In genomic region chr19:28768218-28768617, GRCm38 (mm10) we compare ENCODE assay signal across 11 mouse cellular contexts.
DNase-seq lines count a peak whose midpoint lies in the region; ATAC-seq lines count a peak whose summit lies in the region.
"Had no signal": no experiment of that assay in that cellular context is flagged by ENCODE, and none has a peak within 500 bp of the region (broad histone marks: within the 10 kb centered on the region; RNA-seq: fewer than 3 reads in every experiment).

No protein-coding gene starts in this region.

- H3K4me2 ChIP-seq in embryonic facial prominence, embryonic 14.5 days (ENCODE audit: low read depth, low read length) = no peak overlapping the region
- H3K4me2 ChIP-seq: neural tube, embryonic 12.5 days had no signal

- 30% methylated on average over 5 of the region's 5 CpGs for WGBS in embryonic facial prominence, embryonic 14.5 days

- H3K36me3 ChIP-seq in embryonic facial prominence, embryonic 14.5 days (ENCODE audit: control insufficient read depth, insufficient read depth, low read length) = no peaks in the 10 kb centered on the region
- H3K36me3 ChIP-seq: G1E; neural tube, embryonic 12.5 days had no signal

- no peaks in the 10 kb centered on the region for H3K4me1 ChIP-seq in embryonic facial prominence, embryonic 14.5 days (ENCODE audit: control insufficient read depth, insufficient read depth, low read length)
- H3K4me1 ChIP-seq: neural tube, embryonic 12.5 days had no signal

- no peak overlapping the region for H3K4me3 ChIP-seq in embryonic facial prominence, embryonic 14.5 days (ENCODE audit: low read depth, low read length)
- H3K4me3 ChIP-seq: neural tube, embryonic 12.5 days had no signal

- H3K27me3 ChIP-seq in embryonic facial prominence, embryonic 14.5 days (replicated peaks; ENCODE audit: control insufficient read depth, insufficient read depth, low read length) = no peaks in the 10 kb centered on the region
- H3K27me3 ChIP-seq: neural tube, embryonic 12.5 days had no signal

- no peaks in the 10 kb centered on the region for H3K9me3 ChIP-seq in embryonic facial prominence, embryonic 14.5 days (ENCODE audit: control insufficient read depth, low read length)
- H3K9me3 ChIP-seq: G1E; neural tube, embryonic 12.5 days had no signal

- no peak overlapping the region for H3K27ac ChIP-seq in embryonic facial prominence, embryonic 14.5 days (replicated peaks; ENCODE audit: low read depth, low read length)
- H3K27ac ChIP-seq: neural tube, embryonic 12.5 days had no signal

- DNase-seq in layer of hippocampus, adult 11-12 months (ENCODE audit: low spot score) = peak; percentile 15
- no peak for DNase-seq in layer of hippocampus, postnatal 25 days (ENCODE audit: extremely low spot score in 1 of 2, low spot score in 1 of 2)
- DNase-seq in 3T3-L1 (ENCODE audit: low read depth, low spot score) (peak; percentile 18), ES-CJ7 (ENCODE audit: low read depth, low spot score) (peak; percentile 37)
- peak; percentile 77 for DNase-seq in embryonic facial prominence, embryonic 14.5 days (ENCODE audit: low spot score)
- DNase-seq in adrenal gland, adult 18-20 months (ENCODE audit: low spot score in 2 of 2) = no peak
- no peak for DNase-seq in adrenal gland, adult 2 months
- DNase-seq in kidney, postnatal 10 days = no peak
- DNase-seq: kidney, adult 2 months had no signal

- H3K9ac ChIP-seq in embryonic facial prominence, embryonic 14.5 days (ENCODE audit: low read depth, low read length) = no peak overlapping the region
- H3K9ac ChIP-seq: neural tube, embryonic 12.5 days had no signal

- no peak for ATAC-seq in embryonic facial prominence, embryonic 14.5 days (ENCODE audit: low read depth)

Comparison
In these comparisons a context has a peak if more than half of its experiments do, and no peak if none do; other contexts are left out.
1. DNase-seq: peak in layer of hippocampus, adult 11-12 months (single experiment), 3T3-L1 (single experiment), ES-CJ7 (single experiment) and embryonic facial prominence, embryonic 14.5 days (single experiment); none in layer of hippocampus, postnatal 25 days (0 of 2), adrenal gland, adult 18-20 months (0 of 2), adrenal gland, adult 2 months (single experiment) and kidney, postnatal 10 days (single experiment).